Mouse (Mus musculus) spleen, adult 2 months (tissue): ENCODE measurements at regions not wholly inside any gene's neighbourhood (a gene's known extent, or its start where the extent isn't known, plus 50 kb on each side); places are given as distances from the start of the nearest gene placed in this dataset.

Experiments
- CTCF ChIP-seq: fragments of 200-500 bp; IDR thresholded peaks from 2 replicates; pipeline ENCODE4 v1.5.1; 2011; ENCODE audit warnings: mild to moderate bottlenecking, inconsistent platforms; ENCODE audit not compliant: insufficient read depth, insufficient read length, insufficient replicate concordance; ENCODE audit errors: extremely low read depth
- POLR2A ChIP-seq: fragments of 200-500 bp; IDR thresholded peaks from 2 replicates; pipeline ENCODE4 v1.6.1; 2011; ENCODE audit warnings: low read depth, low read length, inconsistent platforms

GRCm38 (mm10) chr10:98373314-98373713, 540.9 kb upstream of the Atp2b1 start:
- TF ChIP-seq POLR2A = no peak
- no peak for TF ChIP-seq CTCF
